Mouse (Mus musculus) cortical plate, adult 2 months (tissue): ENCODE results near the gene Nat8f6. TPM values are rescaled to one million over a fixed set of nuclear protein-coding genes. Genes with fewer than 3 reads are reported as not detected.
"Not testable (repeated sequence)": the region's sequence is repeated elsewhere in the genome, so short reads cannot be mapped to it uniquely, and the experiment has no call there.

Experiments used
- H3K27ac ChIP-seq: fragments of 200-500 bp; 2 replicates; pipeline ENCODE4 v1.5.1; 2012; ENCODE audit warnings: low read length, control low read depth, inconsistent platforms; ENCODE audit not compliant: insufficient read depth
- H3K4me1 ChIP-seq: fragments of 200-500 bp; 2 replicates; pipeline ENCODE4 v1.6.1; 2011; ENCODE audit warnings: low read length; ENCODE audit not compliant: control insufficient read depth, insufficient read depth
- H3K4me3 ChIP-seq: fragments of 200-500 bp; 2 replicates; pipeline ENCODE4 v1.5.1; 2011; ENCODE audit warnings: mild to moderate bottlenecking, low read length, control low read depth; ENCODE audit not compliant: insufficient read depth
- CTCF ChIP-seq: fragments of 200-500 bp; IDR thresholded peaks from 2 replicates; pipeline ENCODE4 v1.5.1; 2011; ENCODE audit warnings: mild to moderate bottlenecking, control low read depth, low read length; ENCODE audit not compliant: insufficient read depth; ENCODE audit errors: extremely low read depth
- POLR2A ChIP-seq: fragments of 200-500 bp; IDR thresholded peaks from 2 replicates; pipeline ENCODE4 v1.6.1; 2011; ENCODE audit warnings: mild to moderate bottlenecking, low read length, control low read depth; ENCODE audit not compliant: insufficient read depth; ENCODE audit errors: extremely low read depth
- polyA plus RNA-seq: library from polyadenylated mRNA; depleted of rRNA; stranded (reverse); fragments of >200 nt; gene quantifications from 2 replicates; pipeline ENCODE4 v1.2.3, GENCODE M21; 2012

Gene Nat8f6
- polyA plus RNA-seq, 1 experiment, result 1.6 TPM

GRCm38 (mm10) chr6:85836827-85837226 is 16.1 kb upstream of the Nat8f6 start:
- H3K27ac ChIP-seq, H3K4me3 ChIP-seq, H3K4me1 ChIP-seq: not testable (repeated sequence)
- TF ChIP-seq CTCF, result peak; percentile 19; the same call in 1 of the 2 replicates

- not testable (repeated sequence) for H3K4me3 ChIP-seq, H3K27ac ChIP-seq, H3K4me1 ChIP-seq
Measured at GRCm38 (mm10) chr6:85836098-85836497, 15.3 kb upstream of the Nat8f6 start.

GRCm38 (mm10) chr6:85835104-85835503 is 14.3 kb upstream of the Nat8f6 start:
- not testable (repeated sequence) for H3K4me3 ChIP-seq, H3K4me1 ChIP-seq, H3K27ac ChIP-seq

GRCm38 (mm10) chr6:85834504-85835100 is 13.8 kb upstream of the Nat8f6 start:
- not testable (repeated sequence) for H3K4me1 ChIP-seq, H3K4me3 ChIP-seq, H3K27ac ChIP-seq

GRCm38 (mm10) chr6:85831796-85832321 is 11.1 kb upstream of the Nat8f6 start, which contains the start of gene Nat8:
Gene Nat8 (minus strand): TSS chr6:85832082.
- Histone ChIP-seq H3K27ac (no peak within 1 kb of the TSS), H3K4me1 (peaks cover 2% of the 10 kb centered on the region; the same call in 1 of the 2 replicates), H3K4me3 (no peak within 1 kb of the TSS)
- TF ChIP-seq POLR2A, result no peak
- no peak for TF ChIP-seq CTCF

GRCm38 (mm10) chr6:85829462-85829861 is 8.7 kb upstream of the Nat8f6 start:
- Histone ChIP-seq H3K4me3 (no peak overlapping the region), H3K4me1 (no peaks in the 10 kb centered on the region), H3K27ac (no peak overlapping the region)
- TF ChIP-seq POLR2A (no peak), CTCF (no peak)

GRCm38 (mm10) chr6:85825886-85826285 is 5.1 kb upstream of the Nat8f6 start:
- TF ChIP-seq POLR2A (no peak), CTCF (no peak)
- no peak overlapping the region for H3K27ac ChIP-seq

GRCm38 (mm10) chr6:85823382-85824090 is 2.8 kb upstream of the Nat8f6 start:
- Histone ChIP-seq H3K27ac (no peak overlapping the region), H3K4me3 (no peak overlapping the region), H3K4me1 (no peaks in the 10 kb centered on the region)
- TF ChIP-seq CTCF (no peak), POLR2A (no peak)

More at GRCm38 (mm10) chr6:85825886-85826285, 5.1 kb upstream of the Nat8f6 start:
- H3K4me1 ChIP-seq, result no peaks in the 10 kb centered on the region
- H3K4me3 ChIP-seq, result no peak overlapping the region

GRCm38 (mm10) chr6:85822286-85822685 is 1.5 kb upstream of the Nat8f6 start:
- Histone ChIP-seq H3K4me1 (no peaks in the 10 kb centered on the region), H3K27ac (no peak overlapping the region), H3K4me3 (no peak overlapping the region)
- no peak for TF ChIP-seq POLR2A
- TF ChIP-seq CTCF, result no peak

- Histone ChIP-seq H3K4me3 (no peak overlapping the region), H3K27ac (no peak overlapping the region), H3K4me1 (no peaks in the 10 kb centered on the region)
- no peak for TF ChIP-seq CTCF
- TF ChIP-seq POLR2A, result no peak
Measured at GRCm38 (mm10) chr6:85818338-85818737, 2.4 kb downstream of the Nat8f6 start.
